Mouse (Mus musculus) stomach, embryonic 16.5 days (tissue): ENCODE results near the gene Srpk1. TPM values are rescaled to one million over a fixed set of nuclear protein-coding genes. Genes with fewer than 3 reads are reported as not detected.

Experiments used
- ATAC-seq: fragments of 200-750 bp; cut with Nextera tagmentation; 2 replicates; pipeline ENCODE4 v1.8.0; 2017; ENCODE audit warnings: moderate number of reproducible peaks, moderate TSS enrichment; ENCODE audit not compliant: insufficient read depth, low FRiP score
- H3K27ac ChIP-seq: fragments of 300-500 bp; sonication (generic); 2 replicates; pipeline ENCODE4 v1.5.1; 2014; ENCODE audit warnings: low read length
- H3K27me3 ChIP-seq: fragments of 300-500 bp; sonication (generic); 2 replicates; pipeline ENCODE4 v1.6.1; 2014; ENCODE audit warnings: low read length, control low read depth, mixed read lengths; ENCODE audit not compliant: control insufficient read depth, insufficient read depth
- H3K36me3 ChIP-seq: fragments of 300-500 bp; sonication (generic); 2 replicates; pipeline ENCODE4 v1.6.1; 2014; ENCODE audit warnings: low read length; ENCODE audit not compliant: control insufficient read depth, insufficient read depth
- H3K4me1 ChIP-seq: fragments of 300-500 bp; sonication (generic); 2 replicates; pipeline ENCODE4 v1.6.1; 2014; ENCODE audit warnings: low read length, control low read depth, mixed read lengths; ENCODE audit not compliant: control insufficient read depth, insufficient read depth
- H3K4me2 ChIP-seq: fragments of 300-500 bp; sonication (generic); 2 replicates; pipeline ENCODE4 v1.6.1; 2014; ENCODE audit warnings: low read depth, low read length, mixed read lengths
- H3K4me3 ChIP-seq: fragments of 300-500 bp; sonication (generic); replicated peaks from 2 replicates; pipeline ENCODE4 v1.5.1; 2014; ENCODE audit warnings: mild to moderate bottlenecking, low read length
- H3K9ac ChIP-seq: fragments of 300-500 bp; sonication (generic); 2 replicates; pipeline ENCODE4 v1.6.1; 2014; ENCODE audit warnings: low read length
- H3K9me3 ChIP-seq: fragments of 300-500 bp; sonication (generic); replicated peaks from 2 replicates; pipeline ENCODE4 v1.6.1; 2016; ENCODE audit warnings: low read length, control low read depth; ENCODE audit not compliant: control insufficient read depth
- WGBS: fragments of 180-500 bp; shearing (Covaris S2); extraction: QIAGEN DNeasy Blood & Tissue Kit; methylation state at CpG from one replicate; pipeline ENCODE4 v1.1.7; 2014; 5-methylcytosine and 5-hydroxymethylcytosine counted together
- polyA plus RNA-seq: library from polyadenylated mRNA; unstranded; fragments of >200 nt; fragmentation: Nextera tagmentation; extraction: Ambion mirVana; gene quantifications from 2 replicates; pipeline ENCODE4 v1.2.1, GENCODE M21; 2015

Gene Srpk1
- polyA plus RNA-seq, 1 experiment from 2014 or later = 67.6 TPM

DNA sequence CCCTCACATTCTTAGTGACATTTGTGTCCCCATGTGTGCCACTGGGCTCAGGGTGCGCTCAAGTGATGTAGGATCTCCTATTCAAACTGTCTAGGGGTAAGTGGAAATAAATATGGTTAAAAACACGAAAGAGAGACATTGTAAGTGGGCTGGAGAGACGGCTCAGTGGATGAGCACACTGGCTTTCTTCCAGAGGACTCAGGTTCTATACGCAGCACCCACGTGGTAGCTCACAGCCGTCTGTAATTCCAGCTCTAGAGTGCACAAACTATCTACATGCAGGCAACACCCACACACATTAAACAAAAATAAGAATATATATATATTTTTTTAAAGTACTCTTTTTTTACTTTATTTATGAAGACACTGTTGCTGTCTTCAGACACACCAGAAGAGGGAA is 49.6 kb downstream of the Srpk1 start:
- no peaks in the 10 kb centered on the region for H3K27me3 ChIP-seq
- ATAC-seq = no peak

GRCm38 (mm10) chr17:28572521-28572920 is 50.0 kb downstream of the Srpk1 start:
- Histone ChIP-seq H3K4me3 (no peak overlapping the region), H3K27me3 (no peaks in the 10 kb centered on the region), H3K9ac (no peak overlapping the region), H3K4me2 (no peak overlapping the region), H3K27ac (no peak overlapping the region), H3K4me1 (peaks cover 4% of the 10 kb centered on the region), H3K36me3 (no peaks in the 10 kb centered on the region), H3K9me3 (no peaks in the 10 kb centered on the region)
- no peak for ATAC-seq
- 71% methylated on average over 7 of the region's 7 CpGs for WGBS

More for the DNA sequence above, 49.6 kb downstream of the Srpk1 start:
- Histone ChIP-seq H3K4me2 (no peak overlapping the region), H3K4me1 (peaks cover 4% of the 10 kb centered on the region), H3K36me3 (no peaks in the 10 kb centered on the region), H3K4me3 (no peak overlapping the region), H3K27ac (no peak overlapping the region), H3K9me3 (no peaks in the 10 kb centered on the region), H3K9ac (no peak overlapping the region)
- WGBS = 80% methylated on average over 6 of the region's 6 CpGs

- ATAC-seq = no peak
- H3K4me3 ChIP-seq = no peak overlapping the region
- H3K9me3 ChIP-seq = no peaks in the 10 kb centered on the region
- WGBS = 67% methylated on average over 3 of the region's 3 CpGs
- peaks cover 4% of the 10 kb centered on the region for H3K4me1 ChIP-seq
- no peak overlapping the region for H3K27ac ChIP-seq
- no peaks in the 10 kb centered on the region for H3K27me3 ChIP-seq
- no peak overlapping the region for H3K9ac ChIP-seq
- no peak overlapping the region for H3K4me2 ChIP-seq
- H3K36me3 ChIP-seq = no peaks in the 10 kb centered on the region
Measured at GRCm38 (mm10) chr17:28571868-28572267, 50.6 kb downstream of the Srpk1 start.

- Histone ChIP-seq H3K4me1 (no peaks in the 10 kb centered on the region), H3K4me2 (no peak overlapping the region), H3K9ac (no peak overlapping the region), H3K4me3 (no peak overlapping the region), H3K27me3 (no peaks in the 10 kb centered on the region), H3K36me3 (no peaks in the 10 kb centered on the region), H3K9me3 (no peaks in the 10 kb centered on the region), H3K27ac (no peak overlapping the region)
- no peak for ATAC-seq
- 40% methylated on average over 3 of the region's 3 CpGs for WGBS
Measured at GRCm38 (mm10) chr17:28567541-28567940, 55.0 kb downstream of the Srpk1 start.

GRCm38 (mm10) chr17:28565181-28565580 is 57.3 kb downstream of the Srpk1 start:
- peaks cover 7% of the 10 kb centered on the region; the same call in 1 of the 2 replicates for H3K4me1 ChIP-seq
- H3K9ac ChIP-seq = no peak overlapping the region
- H3K27ac ChIP-seq = no peak overlapping the region
- no peak for ATAC-seq
- no peaks in the 10 kb centered on the region for H3K9me3 ChIP-seq
- no peak overlapping the region for H3K4me2 ChIP-seq
- H3K4me3 ChIP-seq = no peak overlapping the region
- H3K36me3 ChIP-seq = no peaks in the 10 kb centered on the region
- no peaks in the 10 kb centered on the region for H3K27me3 ChIP-seq

- H3K27ac ChIP-seq = peak overlapping the region; percentile 68
- H3K4me2 ChIP-seq = no peak overlapping the region
- H3K4me1 ChIP-seq = peaks cover 11% of the 10 kb centered on the region
- no peaks in the 10 kb centered on the region for H3K27me3 ChIP-seq
- 45% methylated on average over 7 of the region's 7 CpGs for WGBS
- H3K9ac ChIP-seq = no peak overlapping the region
- no peak overlapping the region for H3K4me3 ChIP-seq
- H3K36me3 ChIP-seq = no peaks in the 10 kb centered on the region
- peak; percentile 54; the same call in 1 of the 2 replicates for ATAC-seq
- no peaks in the 10 kb centered on the region for H3K9me3 ChIP-seq
Measured at GRCm38 (mm10) chr17:28561613-28562012, 60.9 kb downstream of the Srpk1 start.

GRCm38 (mm10) chr17:28560598-28560997 is 61.9 kb downstream of the Srpk1 start, which contains the start of gene Clps:
Gene Clps, minus strand, starts transcription at chr17:28560766.
- no peaks in the 10 kb centered on the region for H3K36me3 ChIP-seq
- no peaks in the 10 kb centered on the region for H3K27me3 ChIP-seq
- 60% methylated on average over 4 of the region's 4 CpGs for WGBS
- peak; percentile 77; the same call in 1 of the 2 replicates for ATAC-seq
- H3K9me3 ChIP-seq = no peaks in the 10 kb centered on the region
- H3K4me2 ChIP-seq = peak within 1 kb of the TSS; percentile 12; the same call in 1 of the 2 replicates
- H3K27ac ChIP-seq = peak within 1 kb of the TSS; percentile 68
- H3K9ac ChIP-seq = peak within 1 kb of the TSS; percentile 28; the same call in 1 of the 2 replicates
- H3K4me1 ChIP-seq = peaks cover 14% of the 10 kb centered on the region
- H3K4me3 ChIP-seq = peak within 1 kb of the TSS; percentile 15; the same call in 1 of the 2 replicates

DNA sequence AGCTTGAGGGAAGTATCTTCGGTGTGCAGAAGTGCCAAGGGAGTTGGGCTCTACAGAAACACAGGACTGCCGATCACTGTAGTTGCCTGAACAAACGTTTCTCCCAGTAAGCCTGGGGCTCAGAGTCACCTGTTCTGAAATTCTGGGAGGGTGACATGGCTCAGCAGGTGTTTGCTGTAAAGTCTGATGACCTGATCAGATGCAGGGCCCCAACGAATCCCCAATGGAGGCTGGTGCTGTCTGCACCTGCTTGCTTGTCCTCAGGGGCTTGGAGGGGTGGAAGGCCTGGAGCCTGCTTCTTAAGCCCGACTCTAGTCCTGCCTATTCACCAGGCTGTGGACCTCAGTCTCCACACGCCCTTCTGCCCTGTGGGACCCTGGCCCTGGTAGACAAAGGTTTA is 64.7 kb downstream of the Srpk1 start:
- no peaks in the 10 kb centered on the region for H3K9me3 ChIP-seq
- 74% methylated on average over 6 of the region's 6 CpGs for WGBS
- H3K4me1 ChIP-seq = peaks cover 16% of the 10 kb centered on the region
- H3K9ac ChIP-seq = no peak overlapping the region
- H3K27me3 ChIP-seq = no peaks in the 10 kb centered on the region
- H3K4me3 ChIP-seq = no peak overlapping the region
- no peak overlapping the region for H3K4me2 ChIP-seq
- no peak overlapping the region for H3K27ac ChIP-seq
- no peaks in the 10 kb centered on the region for H3K36me3 ChIP-seq
- no peak for ATAC-seq

DNA sequence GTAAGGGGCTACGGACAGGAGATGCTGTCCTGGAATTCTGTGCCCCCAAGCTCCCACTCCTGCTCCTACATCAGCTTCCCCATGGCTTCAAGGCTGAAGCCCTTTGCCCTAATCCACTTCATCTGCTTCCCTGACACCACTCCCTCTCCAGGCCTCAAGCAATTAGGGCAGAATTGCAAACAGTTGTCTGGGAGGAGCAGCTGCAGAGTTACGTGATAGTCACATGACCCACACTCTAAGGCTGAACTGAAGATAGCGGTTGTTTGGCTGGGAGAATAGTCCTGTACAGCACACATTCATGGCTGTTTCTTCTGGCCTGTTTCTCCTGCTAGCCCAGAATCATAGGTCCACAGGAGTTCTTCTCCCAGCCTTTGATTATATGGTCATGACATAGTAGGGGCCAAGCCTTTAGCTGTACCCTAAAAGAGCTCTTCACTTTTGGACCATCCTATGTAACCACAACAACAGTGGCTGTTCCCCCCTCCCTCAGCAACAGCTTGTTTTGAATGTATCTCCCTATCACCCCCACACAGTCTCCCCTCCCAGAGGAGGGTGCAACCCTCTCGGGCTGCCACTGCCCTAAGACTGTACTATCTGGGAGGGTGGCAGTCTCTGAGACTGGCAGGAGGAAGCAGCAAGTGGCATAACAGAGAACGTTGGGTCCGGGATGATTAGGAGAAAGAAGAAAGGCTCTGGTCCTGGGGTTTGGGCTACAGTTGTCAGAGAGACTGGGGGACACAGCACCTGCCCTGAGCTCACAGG is 65.7 kb downstream of the Srpk1 start:
- Histone ChIP-seq H3K4me1 (peaks cover 15% of the 10 kb centered on the region), H3K4me2 (no peak overlapping the region), H3K9ac (no peak overlapping the region), H3K36me3 (no peaks in the 10 kb centered on the region), H3K4me3 (no peak overlapping the region), H3K9me3 (no peaks in the 10 kb centered on the region), H3K27me3 (no peaks in the 10 kb centered on the region), H3K27ac (peak overlapping the region; percentile 42; the same call in 1 of the 2 replicates)
- peak; percentile 67; the same call in 1 of the 2 replicates for ATAC-seq
- 43% methylated on average over 6 of the region's 6 CpGs for WGBS
